Mouse (Mus musculus) cortical plate, adult 2 months (tissue): ENCODE data around the gene Aff3. TPM values are rescaled to one million over a fixed set of nuclear protein-coding genes. Genes with fewer than 3 reads are reported as not detected.

Experiments used
- H3K27ac ChIP-seq: fragments of 200-500 bp; 2 replicates; pipeline ENCODE4 v1.5.1; 2012; ENCODE audit warnings: low read length, control low read depth, inconsistent platforms; ENCODE audit not compliant: insufficient read depth
- H3K4me1 ChIP-seq: fragments of 200-500 bp; 2 replicates; pipeline ENCODE4 v1.6.1; 2011; ENCODE audit warnings: low read length; ENCODE audit not compliant: control insufficient read depth, insufficient read depth
- H3K4me3 ChIP-seq: fragments of 200-500 bp; 2 replicates; pipeline ENCODE4 v1.5.1; 2011; ENCODE audit warnings: mild to moderate bottlenecking, low read length, control low read depth; ENCODE audit not compliant: insufficient read depth
- CTCF ChIP-seq: fragments of 200-500 bp; IDR thresholded peaks from 2 replicates; pipeline ENCODE4 v1.5.1; 2011; ENCODE audit warnings: mild to moderate bottlenecking, control low read depth, low read length; ENCODE audit not compliant: insufficient read depth; ENCODE audit errors: extremely low read depth
- POLR2A ChIP-seq: fragments of 200-500 bp; IDR thresholded peaks from 2 replicates; pipeline ENCODE4 v1.6.1; 2011; ENCODE audit warnings: mild to moderate bottlenecking, low read length, control low read depth; ENCODE audit not compliant: insufficient read depth; ENCODE audit errors: extremely low read depth
- polyA plus RNA-seq: library from polyadenylated mRNA; depleted of rRNA; stranded (reverse); fragments of >200 nt; gene quantifications from 2 replicates; pipeline ENCODE4 v1.2.3, GENCODE M21; 2012

Aff3 gene
- polyA plus RNA-seq, 1 experiment, result 24.1 TPM

GRCm38 (mm10) chr1:38456719-38457269, 208.0 kb downstream of the Aff3 start:
- no peak overlapping the region for H3K27ac ChIP-seq
- H3K4me3 ChIP-seq, result no peak overlapping the region
- no peaks in the 10 kb centered on the region; the same call in 1 of the 2 replicates for H3K4me1 ChIP-seq
- TF ChIP-seq POLR2A (no peak), CTCF (no peak)

- Histone ChIP-seq H3K4me1 (peaks cover 2% of the 10 kb centered on the region), H3K27ac (no peak overlapping the region), H3K4me3 (no peak overlapping the region)
- TF ChIP-seq POLR2A, result no peak
- no peak for TF ChIP-seq CTCF
Measured at GRCm38 (mm10) chr1:38454921-38455320, 209.8 kb downstream of the Aff3 start.

DNA sequence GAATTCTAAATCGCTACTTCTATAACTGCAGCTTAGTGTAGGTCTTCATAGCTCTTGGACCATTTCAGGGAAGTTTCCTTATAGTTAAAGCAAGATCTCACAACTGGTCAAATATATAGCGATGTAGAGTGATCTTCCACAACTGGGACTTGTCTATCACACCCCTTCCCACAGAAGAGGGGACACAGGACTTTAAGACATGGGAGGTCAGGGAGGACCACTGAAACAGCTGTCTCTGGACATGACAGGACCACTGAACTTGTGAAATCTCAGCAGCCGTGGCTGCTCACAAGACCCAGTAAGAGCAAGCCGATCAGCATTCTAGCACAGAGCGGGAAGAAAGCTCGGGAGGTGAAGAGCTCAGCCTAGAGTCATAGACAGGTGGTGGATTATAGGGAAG, 213.4 kb downstream of the Aff3 start:
- peaks cover 3% of the 10 kb centered on the region; the same call in 1 of the 2 replicates for H3K4me1 ChIP-seq
- no peak overlapping the region for H3K27ac ChIP-seq
- TF ChIP-seq POLR2A, result no peak
- TF ChIP-seq CTCF, result no peak
- no peak overlapping the region for H3K4me3 ChIP-seq

DNA sequence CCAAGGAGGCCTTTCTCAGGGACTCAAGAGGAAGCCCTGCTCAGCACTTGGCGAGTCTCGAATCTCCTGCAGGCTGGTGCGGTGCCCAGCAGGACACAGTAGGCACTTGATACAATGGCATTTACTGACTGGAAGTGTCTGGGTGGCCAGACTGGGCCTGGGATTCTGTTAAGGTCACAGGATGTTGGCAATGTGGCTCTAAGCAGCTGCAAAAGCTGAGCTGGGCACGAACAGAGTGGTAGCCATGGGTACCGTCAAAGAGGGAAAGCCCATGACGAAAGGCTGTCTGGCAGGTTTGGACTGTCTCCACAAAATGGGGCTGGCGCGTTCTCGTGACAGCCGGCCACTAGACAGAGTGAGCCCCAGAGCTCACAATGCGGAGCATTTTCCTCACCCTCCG, 214.1 kb downstream of the Aff3 start:
- peaks cover 3% of the 10 kb centered on the region; the same call in 1 of the 2 replicates for H3K4me1 ChIP-seq
- TF ChIP-seq POLR2A, result no peak
- TF ChIP-seq CTCF, result no peak
- H3K4me3 ChIP-seq, result no peak overlapping the region
- no peak overlapping the region for H3K27ac ChIP-seq

GRCm38 (mm10) chr1:38449816-38450478, 214.8 kb downstream of the Aff3 start:
- Histone ChIP-seq H3K4me1 (peaks cover 3% of the 10 kb centered on the region; the same call in 1 of the 2 replicates), H3K4me3 (no peak overlapping the region), H3K27ac (no peak overlapping the region)
- TF ChIP-seq POLR2A, result no peak
- TF ChIP-seq CTCF, result no peak

DNA sequence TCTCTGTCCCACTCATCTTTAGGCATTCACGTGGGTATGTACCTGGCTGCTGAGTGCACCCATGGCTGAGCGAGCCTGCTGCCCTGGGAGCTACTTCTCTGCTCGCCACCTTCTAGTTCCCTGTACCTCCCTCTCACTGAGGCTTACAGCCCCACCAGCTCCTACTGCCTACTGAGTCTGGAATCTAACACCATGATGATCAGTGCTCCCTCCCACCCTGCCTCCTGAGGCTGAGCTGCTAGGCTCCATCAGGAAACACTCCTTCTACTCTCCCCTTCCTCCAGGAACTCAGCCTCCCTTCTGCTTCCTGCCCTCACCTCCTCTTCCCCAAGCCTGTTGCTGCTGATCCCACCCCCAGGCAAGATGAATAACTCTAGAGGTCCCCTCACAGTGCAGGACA, 215.9 kb downstream of the Aff3 start:
- peaks cover 3% of the 10 kb centered on the region; the same call in 1 of the 2 replicates for H3K4me1 ChIP-seq
- H3K4me3 ChIP-seq, result no peak overlapping the region
- H3K27ac ChIP-seq, result no peak overlapping the region
- no peak for TF ChIP-seq CTCF
- TF ChIP-seq POLR2A, result no peak

GRCm38 (mm10) chr1:38447581-38447980, 217.2 kb downstream of the Aff3 start:
- Histone ChIP-seq H3K4me3 (no peak overlapping the region), H3K27ac (no peak overlapping the region), H3K4me1 (peaks cover 3% of the 10 kb centered on the region)
- TF ChIP-seq CTCF (no peak), POLR2A (no peak)

DNA sequence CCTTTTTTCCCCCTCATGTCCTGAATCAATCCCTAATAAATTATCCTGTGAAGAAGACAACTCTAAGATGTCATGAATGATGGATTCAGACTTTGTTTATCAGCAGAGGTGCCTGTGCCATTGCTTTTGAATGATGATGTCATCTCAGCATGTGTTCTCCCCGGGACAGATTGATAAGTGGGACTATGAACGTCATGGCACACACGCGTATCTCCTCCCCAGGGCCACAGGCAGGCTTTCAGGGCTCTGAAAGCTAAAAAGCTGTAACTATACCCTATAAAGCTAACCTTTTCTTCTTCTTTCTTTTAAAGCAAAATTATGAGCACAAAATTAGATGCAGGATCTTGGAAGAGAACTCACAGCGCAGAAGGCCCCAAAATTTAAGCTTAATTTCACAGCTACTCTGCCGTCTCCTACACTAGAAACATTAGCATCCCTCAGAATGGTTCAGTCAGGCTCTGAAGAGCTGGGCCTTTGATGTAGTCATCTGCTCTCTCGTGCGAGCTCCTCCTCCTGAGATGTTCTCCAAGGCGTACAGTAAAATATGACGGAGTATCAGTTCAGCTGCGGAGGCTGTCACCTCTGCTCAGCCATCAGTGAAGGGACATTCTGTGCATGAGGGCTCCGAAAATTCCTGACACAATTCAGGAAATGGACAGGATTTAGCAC, 218.5 kb downstream of the Aff3 start:
- TF ChIP-seq CTCF (no peak), POLR2A (no peak)
- H3K4me3 ChIP-seq, result no peak overlapping the region
- H3K27ac ChIP-seq, result no peak overlapping the region
- H3K4me1 ChIP-seq, result peaks cover 3% of the 10 kb centered on the region

DNA sequence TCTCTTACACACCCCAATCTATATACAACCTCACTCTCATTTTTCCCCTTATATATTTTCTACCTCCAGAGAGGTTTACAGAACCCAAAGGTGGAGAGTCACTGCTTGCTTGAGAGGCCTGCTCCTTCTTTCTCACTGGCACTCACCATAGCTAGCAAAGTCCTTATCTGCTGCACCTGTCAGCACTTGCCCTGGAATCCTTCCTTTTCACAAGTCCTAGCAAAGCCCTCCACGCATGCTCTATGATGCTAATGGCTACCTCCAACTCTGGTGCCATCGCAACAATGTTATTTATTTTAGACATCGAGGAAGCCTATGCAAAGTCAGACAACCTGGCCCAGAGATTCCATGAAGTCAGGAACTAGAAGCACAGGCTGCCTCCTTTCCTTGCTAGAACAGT, 221.9 kb downstream of the Aff3 start:
- Histone ChIP-seq H3K4me1 (peaks cover 2% of the 10 kb centered on the region), H3K27ac (no peak overlapping the region), H3K4me3 (no peak overlapping the region)
- TF ChIP-seq CTCF (no peak), POLR2A (no peak)

- Histone ChIP-seq H3K4me1 (peaks cover 4% of the 10 kb centered on the region), H3K27ac (no peak overlapping the region), H3K4me3 (no peak overlapping the region)
- TF ChIP-seq POLR2A (no peak), CTCF (no peak)
Measured at GRCm38 (mm10) chr1:38442479-38442878, 222.3 kb downstream of the Aff3 start.
